Mouse (Mus musculus) small intestine, adult 2 months (tissue): ENCODE measurements around the gene Rpl37. TPM values are rescaled to one million over a fixed set of nuclear protein-coding genes. Genes with fewer than 3 reads are reported as not detected.

Source experiments
- H3K27ac ChIP-seq: fragments of 200-500 bp; 2 replicates; pipeline ENCODE4 v1.5.1; 2012; ENCODE audit warnings: low read depth, low read length, control low read depth, inconsistent platforms; ENCODE audit not compliant: insufficient read depth
- H3K27me3 ChIP-seq: fragments of 200-500 bp; 2 replicates; pipeline ENCODE4 v1.6.1; 2012; ENCODE audit warnings: mild to moderate bottlenecking, moderate library complexity, low read length, inconsistent platforms; ENCODE audit not compliant: control insufficient read depth, insufficient read depth
- H3K36me3 ChIP-seq: fragments of 200-500 bp; 2 replicates; pipeline ENCODE4 v1.6.1; 2012; ENCODE audit warnings: mild to moderate bottlenecking, low read length, control low read depth, inconsistent platforms; ENCODE audit not compliant: control insufficient read depth, insufficient read depth
- H3K4me1 ChIP-seq: fragments of 200-500 bp; 2 replicates; pipeline ENCODE4 v1.6.1; 2012; ENCODE audit warnings: low read length, inconsistent platforms, mixed read lengths; ENCODE audit not compliant: control insufficient read depth, insufficient read depth, insufficient read length
- H3K4me3 ChIP-seq: fragments of 200-500 bp; 2 replicates; pipeline ENCODE4 v1.5.1; 2012; ENCODE audit warnings: low read depth, mild to moderate bottlenecking, control low read depth, inconsistent platforms, low read length, moderate library complexity
- CTCF ChIP-seq: fragments of 200-500 bp; IDR thresholded peaks from 2 replicates; pipeline ENCODE4 v1.5.1; 2012; ENCODE audit warnings: low read depth, mild to moderate bottlenecking, control low read depth, inconsistent platforms, low read length, moderate library complexity, mixed read lengths; ENCODE audit not compliant: insufficient replicate concordance, insufficient read length; ENCODE audit errors: extremely low read depth
- POLR2A ChIP-seq: fragments of 200-500 bp; IDR thresholded peaks from 2 replicates; pipeline ENCODE4 v1.6.1; 2012; ENCODE audit warnings: low read depth, mild to moderate bottlenecking, control low read depth, inconsistent platforms, low read length, moderate library complexity
- WGBS: fragments of 180-500 bp; shearing (Covaris S2); methylation state at CpG from one replicate; pipeline ENCODE4 v1.1.7; 2018; 5-methylcytosine and 5-hydroxymethylcytosine counted together
- polyA plus RNA-seq: library from polyadenylated mRNA; depleted of rRNA; stranded (reverse); fragments of >200 nt; gene quantifications from 2 replicates; pipeline ENCODE4 v1.2.3, GENCODE M21; 2012; rRNA removed

Rpl37 gene
- polyA plus RNA-seq, 1 experiment, result 563 TPM

GRCm38 (mm10) chr15:5157386-5157785 lies 40.9 kb downstream of the Rpl37 start:
- TF ChIP-seq POLR2A (no peak), CTCF (no peak)
- H3K4me1 ChIP-seq, result peaks cover 4% of the 10 kb centered on the region; the same call in 1 of the 2 replicates
- no peak overlapping the region for H3K27ac ChIP-seq
- no peak overlapping the region for H3K4me3 ChIP-seq
- H3K27me3 ChIP-seq, result no peaks in the 10 kb centered on the region
- 64% methylated on average over 1 of the region's 1 CpGs for WGBS
- H3K36me3 ChIP-seq, result peaks cover 3% of the 10 kb centered on the region; the same call in 1 of the 2 replicates

GRCm38 (mm10) chr15:5158827-5159226 lies 42.4 kb downstream of the Rpl37 start:
- Histone ChIP-seq H3K27ac (no peak overlapping the region), H3K36me3 (peaks cover 9% of the 10 kb centered on the region), H3K4me3 (no peak overlapping the region), H3K27me3 (no peaks in the 10 kb centered on the region), H3K4me1 (peaks cover 4% of the 10 kb centered on the region; the same call in 1 of the 2 replicates)
- TF ChIP-seq POLR2A (no peak), CTCF (no peak)
- WGBS, result 22% methylated on average over 6 of the region's 6 CpGs

- 84% methylated on average over 12 of the region's 12 CpGs for whole genome bisulfite sequencing
- Histone ChIP-seq H3K27ac (no peak overlapping the region), H3K27me3 (no peaks in the 10 kb centered on the region), H3K4me1 (no peaks in the 10 kb centered on the region), H3K36me3 (peaks cover 39% of the 10 kb centered on the region), H3K4me3 (no peak overlapping the region)
- no peak for TF ChIP-seq CTCF
- TF ChIP-seq POLR2A, result no peak
Observed at GRCm38 (mm10) chr15:5165121-5165773, 48.8 kb downstream of the Rpl37 start.

Other genes with a start within 250 kb of the Rpl37 start
- gene Mroh2b, start 217.9 kb upstream of the Rpl37 start, polyA plus RNA-seq, result not detected in 2 replicates
- gene C7, start 52.9 kb upstream of the Rpl37 start, polyA plus RNA-seq, result 0.08 and 0.66 TPM in 2 replicates
- gene Card6, start 8.1 kb upstream of the Rpl37 start, polyA plus RNA-seq, result 1.1 and 1.4 TPM in 2 replicates
- gene Prkaa1, start 27.2 kb downstream of the Rpl37 start, polyA plus RNA-seq, result 0.55 and 1.1 TPM in 2 replicates
- 0.76 and 1.4 TPM in 2 replicates for gene Ttc33, start 68.9 kb downstream of the Rpl37 start, polyA plus RNA-seq
- 37.8 and 85.6 TPM in 2 replicates for gene Ptger4, start 127.5 kb downstream of the Rpl37 start, polyA plus RNA-seq